Mouse (Mus musculus) spleen, adult 2 months (tissue): Measurements from ENCODE around the gene Itm2b.

Source experiments
- CTCF ChIP-seq: fragments of 200-500 bp; IDR thresholded peaks from 2 replicates; pipeline ENCODE4 v1.5.1; 2011; ENCODE audit warnings: mild to moderate bottlenecking, inconsistent platforms; ENCODE audit not compliant: insufficient read depth, insufficient read length, insufficient replicate concordance; ENCODE audit errors: extremely low read depth
- POLR2A ChIP-seq: fragments of 200-500 bp; IDR thresholded peaks from 2 replicates; pipeline ENCODE4 v1.6.1; 2011; ENCODE audit warnings: low read depth, low read length, inconsistent platforms

- TF ChIP-seq CTCF (no peak), POLR2A (no peak)
Observed at GRCm38 (mm10) chr14:73410083-73410482, 25.0 kb upstream of the Itm2b start.
